Mouse (Mus musculus) forebrain, embryonic 11.5 days (tissue): ENCODE measurements around the gene Klk1b16. TPM values are rescaled to one million over a fixed set of nuclear protein-coding genes. Genes with fewer than 3 reads are reported as not detected.

Source experiments
- polyA plus RNA-seq: library from polyadenylated mRNA; unstranded; fragments of >200 nt; fragmentation: Nextera tagmentation; extraction: Ambion mirVana; gene quantifications from 2 replicates; pipeline ENCODE4 v1.2.1, GENCODE M21; 2014

The Klk1b16 gene
- polyA plus RNA-seq, 1 experiment from 2014 or later, result not detected

Other genes starting within 250 kb of the Klk1b16 start
- not detected in 2 replicates for gene Klk15, start 203.0 kb upstream of the Klk1b16 start, polyA plus RNA-seq
- gene Klk1b8, start 186.1 kb upstream of the Klk1b16 start, polyA plus RNA-seq, result not detected in 2 replicates
- not detected in 2 replicates for gene Klk1b1, start 170.0 kb upstream of the Klk1b16 start, polyA plus RNA-seq
- gene Klk1b9, start 160.7 kb upstream of the Klk1b16 start, polyA plus RNA-seq, result not detected in 2 replicates
- gene Klk1b11, start 140.9 kb upstream of the Klk1b16 start, polyA plus RNA-seq, result not detected in 2 replicates
- gene Klk1b26, start 124.6 kb upstream of the Klk1b16 start, polyA plus RNA-seq, result not detected in 2 replicates
- not detected in 2 replicates for gene Klk1b27, start 84.5 kb upstream of the Klk1b16 start, polyA plus RNA-seq
- not detected in 2 replicates for gene Klk1b21, start 34.4 kb upstream of the Klk1b16 start, polyA plus RNA-seq
- not detected in 2 replicates for gene Klk1b22, start 24.1 kb upstream of the Klk1b16 start, polyA plus RNA-seq
- not detected in 2 replicates for gene Klk1b24, start 51.5 kb downstream of the Klk1b16 start, polyA plus RNA-seq
- gene Klk1b3, start 61.4 kb downstream of the Klk1b16 start, polyA plus RNA-seq, result not detected in 2 replicates
- not detected in 2 replicates for gene Klk1b4, start 70.7 kb downstream of the Klk1b16 start, polyA plus RNA-seq
- gene Klk1b5, start 79.2 kb downstream of the Klk1b16 start, polyA plus RNA-seq, result not detected in 2 replicates
- not detected in 2 replicates for gene Klk1, start 88.6 kb downstream of the Klk1b16 start, polyA plus RNA-seq
- not detected in 2 replicates for gene Gm36864, start 99.4 kb downstream of the Klk1b16 start, polyA plus RNA-seq
- gene 1700028J19Rik, start 109.9 kb downstream of the Klk1b16 start, polyA plus RNA-seq, result 0.99 and 1.3 TPM in 2 replicates
- 167 and 178 TPM in 2 replicates for gene 2410002F23Rik, start 110.0 kb downstream of the Klk1b16 start, polyA plus RNA-seq
- 0.17 TPM in 1 of 2 replicates, not detected in the other for gene Acp4, start 120.6 kb downstream of the Klk1b16 start, polyA plus RNA-seq
- not detected in 2 replicates for gene Gm15517, start 124.7 kb downstream of the Klk1b16 start, polyA plus RNA-seq
- 3.2 TPM in 2 replicates for gene Clec11a, start 170.1 kb downstream of the Klk1b16 start, polyA plus RNA-seq
- gene Shank1, start 173.5 kb downstream of the Klk1b16 start, polyA plus RNA-seq, result 3.6 and 4.2 TPM in 2 replicates
- gene Syt3, start 247.3 kb downstream of the Klk1b16 start, polyA plus RNA-seq, result 3.2 and 4.0 TPM in 2 replicates
- gene 1700008O03Rik, start 249.1 kb downstream of the Klk1b16 start, polyA plus RNA-seq, result 0.89 and 0.96 TPM in 2 replicates